10 mouse cellular contexts compared by ENCODE assay signal in genomic region chr11:102376196-102376835, GRCm38 (mm10). TPM values are rescaled to one million over a fixed set of nuclear protein-coding genes. Genes with fewer than 3 reads are reported as not detected.
A peak's percentile ranks its signal among the peaks of the same experiment; 100 is the strongest.
DNase-seq lines count a peak whose midpoint lies in the region; ATAC-seq and TF ChIP-seq lines count a peak whose summit lies in the region.
"Had no signal": no experiment of that assay in that cellular context is flagged by ENCODE, and none has a peak within 500 bp of the region (broad histone marks: within the 10 kb centered on the region; RNA-seq: fewer than 3 reads in every experiment).

No protein-coding gene starts in this region.

- H3K27me3 ChIP-seq in G1E (ENCODE audit: insufficient read depth, low read length), result peaks cover 81% of the 10 kb centered on the region
- H3K27me3 ChIP-seq in forebrain, embryonic 16.5 days (replicated peaks; ENCODE audit: control insufficient read depth, insufficient read depth, low read length), result no peaks in the 10 kb centered on the region
- H3K27me3 ChIP-seq in liver, embryonic 14.5 days (ENCODE audit: control insufficient read depth, insufficient read depth, low read length), result no peaks in the 10 kb centered on the region; the same call in 1 of the 2 replicates

- peak overlapping the region; percentile 68 for H3K4me3 ChIP-seq in gastrocnemius, adult 2 months
- H3K4me3 ChIP-seq in G1E (ENCODE audit: low read depth, low read length), result peak overlapping the region; percentile 65; the same call in 1 of the 2 replicates
- no peak overlapping the region for H3K4me3 ChIP-seq in forebrain, embryonic 16.5 days (replicated peaks; ENCODE audit: low read length)
- H3K4me3 ChIP-seq in liver, embryonic 14.5 days (ENCODE audit: insufficient read depth in 1 of 2, low read depth in 2 of 2, low read length in 2 of 2), result peak overlapping the region; percentile 52 to 60
- H3K4me3 ChIP-seq in left cerebral cortex, adult 2 months, result no peak overlapping the region

- H3K36me3 ChIP-seq in G1E (replicated peaks), result no peaks in the 10 kb centered on the region
- no peaks in the 10 kb centered on the region for H3K36me3 ChIP-seq in forebrain, embryonic 16.5 days (ENCODE audit: control insufficient read depth, insufficient read depth)
- no peaks in the 10 kb centered on the region for H3K36me3 ChIP-seq in liver, embryonic 14.5 days (replicated peaks; ENCODE audit: control insufficient read depth, insufficient read depth, low read depth)

- TF ChIP-seq EP300 in liver, embryonic 14.5 days (IDR thresholded peaks at IDR 0.05; ENCODE audit: low read depth), result no peak

- DNase-seq in gastrocnemius, adult 2 months, result no peak
- no peak for DNase-seq in gastrocnemius, adult 18-20 months (ENCODE audit: low spot score)
- DNase-seq in G1E (ENCODE audit: low spot score), result no peak
- DNase-seq in liver, embryonic 14.5 days (ENCODE audit: low read depth in 3 of 3, low spot score in 3 of 3), result no peak
- no peak for DNase-seq in thymus, postnatal 14 days
- no peak for DNase-seq in thymus, postnatal 25 days
- DNase-seq in left cerebral cortex, adult 2 months (ENCODE audit: extremely low spot score in 1 of 2, low spot score in 2 of 2), result no peak
- DNase-seq: right cerebral cortex, postnatal 4 days had no signal

- TF ChIP-seq CTCF in gastrocnemius, adult 2 months (IDR thresholded peaks at IDR 0.05), result no peak
- TF ChIP-seq CTCF in G1E (IDR thresholded peaks at IDR 0.05; ENCODE audit: low read depth, low read length), result no peak
- TF ChIP-seq CTCF in liver, embryonic 14.5 days (IDR thresholded peaks at IDR 0.05; ENCODE audit: low read depth), result no peak
- TF ChIP-seq CTCF in left cerebral cortex, adult 2 months (IDR thresholded peaks at IDR 0.05), result no peak

- no peak for ATAC-seq in G1E (ENCODE audit: extremely low read depth, insufficient number of reproducible peaks, low FRiP score, poor library complexity, severe bottlenecking)
- ATAC-seq in forebrain, embryonic 16.5 days, result no peak
- ATAC-seq in liver, embryonic 14.5 days (ENCODE audit: insufficient read depth), result peak; percentile 14; the same call in 1 of the 2 replicates
- ATAC-seq: CD4-positive, CD25-positive, alpha-beta regulatory T cell, adult 4 months had no signal

- H3K9ac ChIP-seq in forebrain, embryonic 16.5 days (replicated peaks; ENCODE audit: low read depth, low read length), result no peak overlapping the region
- H3K9ac ChIP-seq in liver, embryonic 14.5 days (replicated peaks), result peak overlapping the region; percentile 99

- H3K4me2 ChIP-seq in forebrain, embryonic 16.5 days (ENCODE audit: low read length), result peak overlapping the region; percentile 39
- H3K4me2 ChIP-seq in liver, embryonic 14.5 days (ENCODE audit: low read depth), result peak overlapping the region; percentile 96

- peak overlapping the region; percentile 67 for H3K27ac ChIP-seq in gastrocnemius, adult 2 months
- no peak overlapping the region for H3K27ac ChIP-seq in forebrain, embryonic 16.5 days (ENCODE audit: low read length)
- peak overlapping the region; percentile 100 for H3K27ac ChIP-seq in liver, embryonic 14.5 days
- H3K27ac ChIP-seq in left cerebral cortex, adult 2 months, result no peak overlapping the region

- intact Hi-C loops in gastrocnemius, adult 2 months (cut with DNase I), result no loop called here
- intact Hi-C loops in left cerebral cortex, adult 2 months (cut with DNase I), result no loop called here

- H3K4me1 ChIP-seq in G1E (ENCODE audit: insufficient read depth, low read depth, low read length), result peaks cover 50% of the 10 kb centered on the region
- peaks cover 11% of the 10 kb centered on the region for H3K4me1 ChIP-seq in forebrain, embryonic 16.5 days (replicated peaks; ENCODE audit: control insufficient read depth, insufficient read depth, low read length)
- peaks cover 47 to 61% of the 10 kb centered on the region in 2 experiments for H3K4me1 ChIP-seq in liver, embryonic 14.5 days (replicated peaks; ENCODE audit: control insufficient read depth in 2 of 2, insufficient read depth in 2 of 2, low read length in 1 of 2)

- peaks cover 20% of the 10 kb centered on the region for H3K9me3 ChIP-seq in G1E (replicated peaks)
- H3K9me3 ChIP-seq in forebrain, embryonic 16.5 days (ENCODE audit: control insufficient read depth, low read length), result no peaks in the 10 kb centered on the region
- peaks cover 3% of the 10 kb centered on the region for H3K9me3 ChIP-seq in liver, embryonic 14.5 days (ENCODE audit: control insufficient read depth, low read length)

- 17% methylated on average over 8 of the region's 8 CpGs for WGBS in forebrain, embryonic 16.5 days
- 23% methylated on average over 8 of the region's 8 CpGs for WGBS in liver, embryonic 14.5 days (ENCODE audit: insufficient replicate concordance)

RNA-seq across cellular contexts. Expression of gene Slc4a1, which starts 10.3 kb away (rescaled TPM):
- under 1 TPM in 1 of 2 experiments, not detected in 1; 0.06 TPM for total RNA-seq in gastrocnemius, adult 2 months (2021)
- under 1 TPM in 1 of 2 experiments, not detected in 1; 0.07 TPM for total RNA-seq in gastrocnemius, adult 18-20 months (2021)
- total RNA-seq in G1E (2014; fragmentation: Nextera tagmentation), result 5.9 and 596 TPM in 2 replicates
- 1.1 and 1.5 TPM in 2 replicates for total RNA-seq in G1E (2017)
- polyA plus RNA-seq in G1E (2012), result 2.3 and 2.9 TPM in 2 replicates
- polyA plus RNA-seq in forebrain, embryonic 16.5 days (2015; fragmentation: Nextera tagmentation; extraction: Ambion mirVana), result 2.0 and 2.9 TPM in 2 replicates
- polyA plus RNA-seq in liver, embryonic 14.5 days (2012; rRNA removed), result 570 and 632 TPM in 2 replicates
- 606 and 703 TPM in 2 replicates for polyA plus RNA-seq in liver, embryonic 14.5 days (2014; fragmentation: Nextera tagmentation; extraction: Ambion mirVana)
- total RNA-seq in left cerebral cortex, adult 2 months (2021), result under 1 TPM; 0.16 to 0.43 TPM
- polyA plus RNA-seq: CD4-positive, CD25-positive, alpha-beta regulatory T cell, adult 4 months had no signal

RNA-seq across cellular contexts. Expression of gene Rundc3a, which starts 16.9 kb away (rescaled TPM):
- not detected for total RNA-seq in gastrocnemius, adult 2 months (2021)
- not detected for total RNA-seq in gastrocnemius, adult 18-20 months (2021)
- total RNA-seq in G1E (2014; fragmentation: Nextera tagmentation) (not detected in 2 replicates), G1E (2017) (0.16 TPM in 1 of 2 replicates, not detected in the other)
- polyA plus RNA-seq in G1E (2012), result not detected in 2 replicates
- 129 and 156 TPM in 2 replicates for polyA plus RNA-seq in forebrain, embryonic 16.5 days (2015; fragmentation: Nextera tagmentation; extraction: Ambion mirVana)
- polyA plus RNA-seq in liver, embryonic 14.5 days (2012; rRNA removed), result 1.4 and 1.9 TPM in 2 replicates
- 1.0 and 1.2 TPM in 2 replicates for polyA plus RNA-seq in liver, embryonic 14.5 days (2014; fragmentation: Nextera tagmentation; extraction: Ambion mirVana)
- 100 to 1,000 TPM; 505 to 522 TPM for total RNA-seq in left cerebral cortex, adult 2 months (2021)

RNA-seq across cellular contexts. Expression of gene Slc25a39, which starts 31.4 kb away (rescaled TPM):
- 10 to 100 TPM; 51.4 to 76.4 TPM for total RNA-seq in gastrocnemius, adult 2 months (2021)
- total RNA-seq in gastrocnemius, adult 18-20 months (2021), result 10 to 100 TPM; 61.2 to 62.0 TPM
- total RNA-seq in G1E (2014; fragmentation: Nextera tagmentation) (205 TPM in 2 replicates), G1E (2017) (55.3 and 55.9 TPM in 2 replicates)
- 230 and 231 TPM in 2 replicates for polyA plus RNA-seq in G1E (2012)
- polyA plus RNA-seq in forebrain, embryonic 16.5 days (2015; fragmentation: Nextera tagmentation; extraction: Ambion mirVana), result 134 and 143 TPM in 2 replicates
- polyA plus RNA-seq in liver, embryonic 14.5 days (2012; rRNA removed), result 167 and 187 TPM in 2 replicates
- 339 and 363 TPM in 2 replicates for polyA plus RNA-seq in liver, embryonic 14.5 days (2014; fragmentation: Nextera tagmentation; extraction: Ambion mirVana)
- 10 to 100 TPM; 65.7 to 68.6 TPM for total RNA-seq in left cerebral cortex, adult 2 months (2021)

RNA-seq across cellular contexts. Expression of gene Grn, which starts 53.8 kb away (rescaled TPM):
- total RNA-seq in gastrocnemius, adult 2 months (2021), result 10 to 100 TPM; 12.6 to 32.3 TPM
- total RNA-seq in gastrocnemius, adult 18-20 months (2021), result 10 to 100 TPM; 17.1 to 20.7 TPM
- total RNA-seq in G1E (2014; fragmentation: Nextera tagmentation) (45.8 and 46.0 TPM in 2 replicates), G1E (2017) (52.4 and 65.8 TPM in 2 replicates)
- 13.2 and 21.1 TPM in 2 replicates for polyA plus RNA-seq in G1E (2012)
- polyA plus RNA-seq in forebrain, embryonic 16.5 days (2015; fragmentation: Nextera tagmentation; extraction: Ambion mirVana), result 68.0 and 72.8 TPM in 2 replicates
- 25.4 and 28.9 TPM in 2 replicates for polyA plus RNA-seq in liver, embryonic 14.5 days (2012; rRNA removed)
- 34.1 and 41.4 TPM in 2 replicates for polyA plus RNA-seq in liver, embryonic 14.5 days (2014; fragmentation: Nextera tagmentation; extraction: Ambion mirVana)
- 10 to 100 TPM; 58.1 to 66.2 TPM for total RNA-seq in left cerebral cortex, adult 2 months (2021)

RNA-seq across cellular contexts. Expression of gene Ubtf, which starts 56.8 kb away (rescaled TPM):
- total RNA-seq in gastrocnemius, adult 2 months (2021), result 10 to 100 TPM; 37.8 to 40.4 TPM
- total RNA-seq in gastrocnemius, adult 18-20 months (2021), result 10 to 100 TPM; 35.4 to 42.6 TPM
- total RNA-seq in G1E (2014; fragmentation: Nextera tagmentation) (69.7 and 74.7 TPM in 2 replicates), G1E (2017) (133 and 151 TPM in 2 replicates)
- 179 and 180 TPM in 2 replicates for polyA plus RNA-seq in G1E (2012)
- 99.1 and 116 TPM in 2 replicates for polyA plus RNA-seq in forebrain, embryonic 16.5 days (2015; fragmentation: Nextera tagmentation; extraction: Ambion mirVana)
- 19.9 and 34.7 TPM in 2 replicates for polyA plus RNA-seq in liver, embryonic 14.5 days (2012; rRNA removed)
- polyA plus RNA-seq in liver, embryonic 14.5 days (2014; fragmentation: Nextera tagmentation; extraction: Ambion mirVana), result 42.5 and 48.8 TPM in 2 replicates
- 100 to 1,000 TPM; 131 to 141 TPM for total RNA-seq in left cerebral cortex, adult 2 months (2021)

Comparison
In these comparisons a context has a peak if more than half of its experiments do, and no peak if none do; other contexts are left out.
1. H3K27ac ChIP-seq: peak in gastrocnemius, adult 2 months (single experiment) and liver, embryonic 14.5 days (single experiment); none in forebrain, embryonic 16.5 days (single experiment) and left cerebral cortex, adult 2 months (single experiment).
2. H3K4me3 ChIP-seq: peak in gastrocnemius, adult 2 months (single experiment), G1E (single experiment) and liver, embryonic 14.5 days (2 of 2); none in forebrain, embryonic 16.5 days (single experiment) and left cerebral cortex, adult 2 months (single experiment).
3. RNA of gene Rundc3a, which starts 16.9 kb away (total RNA-seq): 505 to 522 TPM in left cerebral cortex, adult 2 months; not detected in gastrocnemius, adult 2 months, 0.16 TPM in G1E and not detected in gastrocnemius, adult 18-20 months; every median in the first group is over 100 times any median in the second.